8 mouse cellular contexts compared by ENCODE assay signal in the genomic region with DNA sequence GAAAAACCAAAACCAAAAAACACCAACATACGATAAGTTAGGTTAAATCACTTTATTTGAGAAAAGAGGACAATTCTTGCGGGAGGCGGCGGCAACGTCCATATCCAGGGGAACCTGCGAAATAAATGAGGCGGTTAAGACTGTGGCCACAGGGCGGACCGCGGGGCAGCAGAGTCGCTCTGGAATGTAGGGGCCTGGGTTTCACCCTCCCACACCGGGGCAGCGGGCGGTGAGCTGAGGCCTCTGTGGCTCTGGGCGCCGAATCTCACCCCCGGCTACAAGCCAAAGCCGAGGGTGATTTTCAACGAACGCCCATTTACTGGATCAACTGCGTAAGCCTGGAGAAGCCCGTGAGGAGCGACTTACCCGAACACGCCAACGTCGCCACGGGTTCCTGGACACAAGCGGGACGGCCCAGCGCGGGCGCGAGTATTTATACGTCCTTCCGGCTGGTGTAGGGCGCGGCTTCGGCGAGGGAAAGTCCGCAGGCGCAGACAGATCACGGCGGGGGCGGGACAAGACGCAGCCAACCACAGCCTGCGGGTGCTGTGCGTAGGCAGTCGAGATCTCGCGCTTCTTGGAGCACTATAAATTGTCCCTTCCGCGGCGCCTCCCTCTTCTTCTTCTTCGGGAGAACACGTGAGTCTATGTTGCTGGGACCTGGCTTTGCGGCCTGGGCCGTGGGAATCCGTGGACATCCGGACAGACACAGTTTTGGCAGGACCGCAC. TPM values are rescaled to one million over a fixed set of nuclear protein-coding genes. Genes with fewer than 3 reads are reported as not detected.
DNase-seq lines count a peak whose midpoint lies in the region; ATAC-seq lines count a peak whose summit lies in the region.

No protein-coding gene starts in this region.

- H3K4me2 ChIP-seq in heart, embryonic 13.5 days = peak overlapping the region; percentile 79
- H3K4me2 ChIP-seq in liver, embryonic 12.5 days = peak overlapping the region; percentile 80
- peak overlapping the region; percentile 80 for H3K4me2 ChIP-seq in stomach, embryonic 15.5 days

- ATAC-seq in erythroid progenitor cell, adult 5-6 weeks (replicated peaks; ENCODE audit: low FRiP score, poor library complexity, severe bottlenecking) = peak; percentile 92
- peak; percentile 96 for ATAC-seq in heart, embryonic 13.5 days (ENCODE audit: extremely low read depth, insufficient number of reproducible peaks, low FRiP score, low TSS enrichment)
- ATAC-seq in liver, embryonic 12.5 days = peak; percentile 92
- ATAC-seq in stomach, embryonic 15.5 days (ENCODE audit: insufficient read depth, low FRiP score, low read depth) = peak; percentile 97

- H3K27ac ChIP-seq in heart, embryonic 13.5 days (replicated peaks) = peak overlapping the region; percentile 90
- H3K27ac ChIP-seq in liver, embryonic 12.5 days = peak overlapping the region; percentile 85
- H3K27ac ChIP-seq in stomach, embryonic 15.5 days = peak overlapping the region; percentile 83

- peak overlapping the region; percentile 93 for H3K4me3 ChIP-seq in heart, embryonic 13.5 days
- H3K4me3 ChIP-seq in liver, embryonic 12.5 days = peak overlapping the region; percentile 92
- peak overlapping the region; percentile 90 for H3K4me3 ChIP-seq in stomach, embryonic 15.5 days (replicated peaks)

- H3K36me3 ChIP-seq in heart, embryonic 13.5 days = peaks cover 47% of the 10 kb centered on the region
- H3K36me3 ChIP-seq in liver, embryonic 12.5 days = peaks cover 59% of the 10 kb centered on the region
- H3K36me3 ChIP-seq in stomach, embryonic 15.5 days = peaks cover 25% of the 10 kb centered on the region

- WGBS in heart, embryonic 13.5 days = under 1% methylated on average over 61 of the region's 61 CpGs
- WGBS in liver, embryonic 12.5 days (ENCODE audit: insufficient replicate concordance) = under 1% methylated on average over 60 of the region's 61 CpGs
- under 1% methylated on average over 61 of the region's 61 CpGs for WGBS in stomach, embryonic 15.5 days

- H3K9me3 ChIP-seq in heart, embryonic 13.5 days = no peaks in the 10 kb centered on the region
- H3K9me3 ChIP-seq in liver, embryonic 12.5 days (replicated peaks) = no peaks in the 10 kb centered on the region
- no peaks in the 10 kb centered on the region for H3K9me3 ChIP-seq in stomach, embryonic 15.5 days

- no peaks in the 10 kb centered on the region for H3K27me3 ChIP-seq in heart, embryonic 13.5 days (replicated peaks)
- no peaks in the 10 kb centered on the region for H3K27me3 ChIP-seq in liver, embryonic 12.5 days (replicated peaks)
- H3K27me3 ChIP-seq in stomach, embryonic 15.5 days (replicated peaks) = no peaks in the 10 kb centered on the region

- H3K9ac ChIP-seq in heart, embryonic 13.5 days = peak overlapping the region; percentile 98
- peak overlapping the region; percentile 93 for H3K9ac ChIP-seq in liver, embryonic 12.5 days
- H3K9ac ChIP-seq in stomach, embryonic 15.5 days = peak overlapping the region; percentile 96

- H3K4me1 ChIP-seq in heart, embryonic 13.5 days = peaks cover 33% of the 10 kb centered on the region
- peaks cover 45% of the 10 kb centered on the region for H3K4me1 ChIP-seq in liver, embryonic 12.5 days
- H3K4me1 ChIP-seq in stomach, embryonic 15.5 days = peaks cover 20% of the 10 kb centered on the region

- peak; percentile 99 for DNase-seq in CD4-positive helper T cell, adult 2 months (ENCODE audit: low read depth, low spot score)
- DNase-seq in brain, embryonic 18.5 days (ENCODE audit: low read depth, low spot score) = peak; percentile 97
- peak; percentile 99 for DNase-seq in kidney, postnatal 10 days
- peak; percentile 96 to 98 for DNase-seq in natural killer cell, adult 2 months (ENCODE audit: low spot score in 2 of 2)

RNA-seq across cellular contexts. Expression of gene Rps2, which starts 1.7 kb away (rescaled TPM):
- 1,299 and 1,601 TPM in 2 replicates for total RNA-seq in erythroid progenitor cell, adult 5-6 weeks (2015; ENCODE audit: low replicate concordance)
- 315 and 526 TPM in 2 replicates for total RNA-seq in erythroid progenitor cell, adult 5-6 weeks (2017; ENCODE audit: low replicate concordance)
- polyA plus RNA-seq in heart, embryonic 13.5 days (2015; fragmentation: Nextera tagmentation; extraction: Ambion mirVana) = 903 and 1,010 TPM in 2 replicates
- 1,444 and 1,454 TPM in 2 replicates for polyA plus RNA-seq in liver, embryonic 12.5 days (2016; fragmentation: Nextera tagmentation; extraction: Ambion mirVana)
- polyA plus RNA-seq in stomach, embryonic 15.5 days (2015; fragmentation: Nextera tagmentation; extraction: Ambion mirVana) = 1,497 and 1,515 TPM in 2 replicates

RNA-seq across cellular contexts. Expression of gene Rnf151, which starts 1.8 kb away (rescaled TPM):
- total RNA-seq in erythroid progenitor cell, adult 5-6 weeks (2015; ENCODE audit: low replicate concordance) = not detected in 2 replicates
- total RNA-seq in erythroid progenitor cell, adult 5-6 weeks (2017; ENCODE audit: low replicate concordance) = not detected in 2 replicates
- polyA plus RNA-seq in heart, embryonic 13.5 days (2015; fragmentation: Nextera tagmentation; extraction: Ambion mirVana) = not detected in 2 replicates
- polyA plus RNA-seq in liver, embryonic 12.5 days (2016; fragmentation: Nextera tagmentation; extraction: Ambion mirVana) = 0.19 and 0.46 TPM in 2 replicates
- polyA plus RNA-seq in stomach, embryonic 15.5 days (2015; fragmentation: Nextera tagmentation; extraction: Ambion mirVana) = 0.19 TPM in 1 of 2 replicates, not detected in the other

RNA-seq across cellular contexts. Expression of gene Ndufb10, which starts 4.6 kb away (rescaled TPM):
- total RNA-seq in erythroid progenitor cell, adult 5-6 weeks (2015; ENCODE audit: low replicate concordance) = 178 and 200 TPM in 2 replicates
- 84.0 and 122 TPM in 2 replicates for total RNA-seq in erythroid progenitor cell, adult 5-6 weeks (2017; ENCODE audit: low replicate concordance)
- 344 and 399 TPM in 2 replicates for polyA plus RNA-seq in heart, embryonic 13.5 days (2015; fragmentation: Nextera tagmentation; extraction: Ambion mirVana)
- 233 and 239 TPM in 2 replicates for polyA plus RNA-seq in liver, embryonic 12.5 days (2016; fragmentation: Nextera tagmentation; extraction: Ambion mirVana)
- 238 and 259 TPM in 2 replicates for polyA plus RNA-seq in stomach, embryonic 15.5 days (2015; fragmentation: Nextera tagmentation; extraction: Ambion mirVana)

RNA-seq across cellular contexts. Expression of gene Rpl3l, which starts 8.0 kb away (rescaled TPM):
- not detected in 2 replicates for total RNA-seq in erythroid progenitor cell, adult 5-6 weeks (2015; ENCODE audit: low replicate concordance)
- total RNA-seq in erythroid progenitor cell, adult 5-6 weeks (2017; ENCODE audit: low replicate concordance) = not detected in 2 replicates
- polyA plus RNA-seq in heart, embryonic 13.5 days (2015; fragmentation: Nextera tagmentation; extraction: Ambion mirVana) = 0.68 and 1.1 TPM in 2 replicates
- not detected in 2 replicates for polyA plus RNA-seq in liver, embryonic 12.5 days (2016; fragmentation: Nextera tagmentation; extraction: Ambion mirVana)
- 0.15 TPM in 1 of 2 replicates, not detected in the other for polyA plus RNA-seq in stomach, embryonic 15.5 days (2015; fragmentation: Nextera tagmentation; extraction: Ambion mirVana)

RNA-seq across cellular contexts. Expression of gene Tbl3, which starts 12.2 kb away (rescaled TPM):
- total RNA-seq in erythroid progenitor cell, adult 5-6 weeks (2015; ENCODE audit: low replicate concordance) = 5.8 and 10.1 TPM in 2 replicates
- total RNA-seq in erythroid progenitor cell, adult 5-6 weeks (2017; ENCODE audit: low replicate concordance) = 4.8 and 9.0 TPM in 2 replicates
- 45.7 and 47.4 TPM in 2 replicates for polyA plus RNA-seq in heart, embryonic 13.5 days (2015; fragmentation: Nextera tagmentation; extraction: Ambion mirVana)
- polyA plus RNA-seq in liver, embryonic 12.5 days (2016; fragmentation: Nextera tagmentation; extraction: Ambion mirVana) = 65.4 and 71.8 TPM in 2 replicates
- polyA plus RNA-seq in stomach, embryonic 15.5 days (2015; fragmentation: Nextera tagmentation; extraction: Ambion mirVana) = 64.4 and 68.0 TPM in 2 replicates

Comparison
In these comparisons a context has a peak if more than half of its experiments do, and no peak if none do; other contexts are left out.
1. Peak in every context shown above with its lines: DNase-seq, ATAC-seq, H3K4me3 ChIP-seq and H3K27ac ChIP-seq.